Mouse (Mus musculus): ENCODE measurements at regions not wholly inside any gene's neighbourhood (a gene's known extent, or its start where the extent isn't known, plus 50 kb on each side); places are given as distances from the start of the nearest gene placed in this dataset.
"Not testable (repeated sequence)": the region's sequence is repeated elsewhere in the genome, so short reads cannot be mapped to it uniquely, and the experiment has no call there.

- no peak for DNase-seq
Observed at GRCm38 (mm10) chr7:138493661-138494060, 96.1 kb upstream of the Tcerg1l start.

GRCm38 (mm10) chr7:138492261-138492660 is 94.7 kb upstream of the Tcerg1l start:
- DNase-seq = no peak

GRCm38 (mm10) chr7:138489471-138489870 is 91.9 kb upstream of the Tcerg1l start:
- DNase-seq = no peak

GRCm38 (mm10) chr7:138488201-138488720 is 90.7 kb upstream of the Tcerg1l start:
- DNase-seq = no peak

GRCm38 (mm10) chr7:138472891-138473455 is 75.4 kb upstream of the Tcerg1l start:
- DNase-seq = no peak

- DNase-seq = no peak
Observed at GRCm38 (mm10) chr7:138472371-138472770, 74.8 kb upstream of the Tcerg1l start.

GRCm38 (mm10) chr7:138469211-138469610 is 71.7 kb upstream of the Tcerg1l start:
- no peak for DNase-seq

- no peak for DNase-seq
Observed at GRCm38 (mm10) chr7:138468436-138468835, 70.9 kb upstream of the Tcerg1l start.

GRCm38 (mm10) chr7:138467981-138468380 is 70.5 kb upstream of the Tcerg1l start:
- DNase-seq = no peak

- no peak for DNase-seq
Observed at GRCm38 (mm10) chr7:138467386-138467785, 69.9 kb upstream of the Tcerg1l start.

GRCm38 (mm10) chr7:138457964-138458363 is 60.4 kb upstream of the Tcerg1l start:
- no peak for DNase-seq

- DNase-seq = no peak
Observed at GRCm38 (mm10) chr7:138455371-138455770, 57.8 kb upstream of the Tcerg1l start.

- not testable (repeated sequence) for DNase-seq
Observed at GRCm38 (mm10) chr7:138454498-138455225, 57.1 kb upstream of the Tcerg1l start.

- DNase-seq = no peak
Observed at GRCm38 (mm10) chr7:138451321-138451720, 53.8 kb upstream of the Tcerg1l start.

- no peak for DNase-seq
Observed at GRCm38 (mm10) chr7:138448519-138448918, 51.0 kb upstream of the Tcerg1l start.
